Mouse (Mus musculus) MEL (cell line): ENCODE data around the gene Gldn. TPM values are rescaled to one million over a fixed set of nuclear protein-coding genes. Genes with fewer than 3 reads are reported as not detected.

Experiments used
- DNase-seq: peaks from one replicate; pipeline ENCODE4 v3.0.0; 2011; ENCODE audit warnings: low read depth, low spot score
- H3K27ac ChIP-seq: 2 replicates; pipeline ENCODE4 v1.5.1; 2012; ENCODE audit warnings: low read depth, mild to moderate bottlenecking, control low read depth, low read length, moderate library complexity; ENCODE audit not compliant: control insufficient read depth
- H3K27me3 ChIP-seq, 2 experiments: fragments of 150-350 bp in 1 of 2; sonication (generic) in 1 of 2; 2 replicates each; pipeline ENCODE4 v1.6.1; 2012; ENCODE audit warnings: low read length in 2 of 2, mild to moderate bottlenecking in 2 of 2, improper control_type of control experiment in 1 of 2, moderate library complexity in 1 of 2; ENCODE audit not compliant: insufficient read depth in 2 of 2, control insufficient read depth in 1 of 2
- H3K36me3 ChIP-seq, 2 experiments: 2 replicates each; pipeline ENCODE4 v1.6.1; 2012 to 2014; ENCODE audit warnings: low read length in 2 of 2, improper control_type of control experiment in 1 of 2, inconsistent platforms in 1 of 2, mild to moderate bottlenecking in 1 of 2; ENCODE audit not compliant: insufficient read depth in 2 of 2, control insufficient read depth in 1 of 2
- H3K4me1 ChIP-seq, 2 experiments: fragments of 150-350 bp in 1 of 2; sonication (generic) in 1 of 2; 2 replicates each; pipeline ENCODE4 v1.6.1; 2012; ENCODE audit warnings: low read length in 2 of 2, improper control_type of control experiment in 1 of 2, mild to moderate bottlenecking in 1 of 2; ENCODE audit not compliant: insufficient read depth in 2 of 2, control insufficient read depth in 1 of 2
- H3K4me3 ChIP-seq, 2 experiments: fragments of 150-350 bp in 1 of 2; sonication (generic) in 1 of 2; 2 replicates each; pipeline ENCODE4 v1.5.1; 2012; ENCODE audit warnings: low read depth in 2 of 2, low read length in 2 of 2, mild to moderate bottlenecking in 2 of 2, moderate library complexity in 2 of 2, control low read depth in 1 of 2, improper control_type of control experiment in 1 of 2; ENCODE audit not compliant: control insufficient read depth in 1 of 2, insufficient read depth in 1 of 2
- H3K79me2 ChIP-seq: 2 replicates; pipeline ENCODE4 v1.6.1; 2012; ENCODE audit warnings: mild to moderate bottlenecking, low read length, moderate library complexity; ENCODE audit not compliant: control insufficient read depth, poor library complexity, insufficient read depth
- H3K9ac ChIP-seq: 2 replicates; pipeline ENCODE4 v1.6.1; 2012; ENCODE audit warnings: low read depth, mild to moderate bottlenecking, control low read depth, low read length, moderate library complexity; ENCODE audit not compliant: control insufficient read depth, poor library complexity, severe bottlenecking
- H3K9me3 ChIP-seq: fragments of 150-350 bp; sonication (generic); replicated peaks from 2 replicates; pipeline ENCODE4 v1.6.1; 2012; ENCODE audit warnings: mild to moderate bottlenecking, low read length, improper control_type of control experiment, moderate library complexity; ENCODE audit not compliant: insufficient read depth
- BHLHE40 ChIP-seq: IDR thresholded peaks from 2 replicates; pipeline ENCODE4 v1.6.1; 2012; ENCODE audit warnings: low read depth, mild to moderate bottlenecking, inconsistent platforms, low read length, improper control_type of control experiment, borderline replicate concordance
- CHD1 ChIP-seq: IDR thresholded peaks from 2 replicates; pipeline ENCODE4 v1.6.1; 2012; ENCODE audit warnings: low read depth, mild to moderate bottlenecking, inconsistent platforms, low read length, improper control_type of control experiment
- CHD2 ChIP-seq: IDR thresholded peaks from 2 replicates; pipeline ENCODE4 v1.6.1; 2011; ENCODE audit warnings: low read length, improper control_type of control experiment
- CTCF ChIP-seq, 3 experiments: IDR thresholded peaks in 2 of 3; conservative IDR thresholded peaks in 1 of 3; 2 replicates each; pipeline ENCODE4 v1.5.1; 2011 to 2012; ENCODE audit warnings: low read length in 3 of 3, low read depth in 2 of 3, mild to moderate bottlenecking in 2 of 3, improper control_type of control experiment in 1 of 3, inconsistent platforms in 1 of 3, mixed read lengths in 1 of 3, moderate library complexity in 1 of 3; ENCODE audit not compliant: control insufficient read depth in 1 of 3, insufficient read depth in 1 of 3, poor library complexity in 1 of 3, severe bottlenecking in 1 of 3
- ETS1 ChIP-seq: IDR thresholded peaks from 2 replicates; pipeline ENCODE4 v1.6.1; 2012; ENCODE audit warnings: low read depth, mild to moderate bottlenecking, inconsistent platforms, low read length, improper control_type of control experiment, moderate library complexity
- GABPA ChIP-seq: IDR thresholded peaks from 2 replicates; pipeline ENCODE4 v1.6.1; 2012; ENCODE audit warnings: low read depth, mild to moderate bottlenecking, inconsistent platforms, low read length, improper control_type of control experiment, moderate library complexity
- GATA1 ChIP-seq: IDR thresholded peaks from 2 replicates; pipeline ENCODE4 v1.6.1; 2011; ENCODE audit warnings: low read depth, low read length, improper control_type of control experiment
- JUND ChIP-seq: IDR thresholded peaks from 2 replicates; pipeline ENCODE4 v1.6.1; 2011; ENCODE audit warnings: low read depth, mild to moderate bottlenecking, improper control_type of control experiment, low read length
- KAT2A ChIP-seq: conservative IDR thresholded peaks from 2 replicates; pipeline ENCODE4 v1.6.1; 2012; ENCODE audit warnings: low read depth, low read length, improper control_type of control experiment, inconsistent platforms
- MAFK ChIP-seq: IDR thresholded peaks from 2 replicates; pipeline ENCODE4 v1.6.1; 2011; ENCODE audit warnings: low read depth, mild to moderate bottlenecking, low read length, improper control_type of control experiment, borderline replicate concordance
- MAX ChIP-seq: IDR thresholded peaks from 2 replicates; pipeline ENCODE4 v1.6.1; 2011; ENCODE audit warnings: low read length, improper control_type of control experiment
- MAZ ChIP-seq: IDR thresholded peaks from 2 replicates; pipeline ENCODE4 v1.6.1; 2012; ENCODE audit warnings: low read depth, mild to moderate bottlenecking, inconsistent platforms, low read length, improper control_type of control experiment
- MEF2A ChIP-seq: IDR thresholded peaks from 2 replicates; pipeline ENCODE4 v1.6.1; 2014; ENCODE audit warnings: low read depth, mild to moderate bottlenecking, inconsistent platforms, low read length, improper control_type of control experiment; ENCODE audit not compliant: poor library complexity, insufficient replicate concordance, severe bottlenecking; ENCODE audit errors: extremely low read depth
- MYC ChIP-seq: IDR thresholded peaks from 2 replicates; pipeline ENCODE4 v1.6.1; 2011; ENCODE audit warnings: low read depth, mild to moderate bottlenecking, low read length, improper control_type of control experiment, moderate library complexity
- NELFE ChIP-seq: IDR thresholded peaks from 2 replicates; pipeline ENCODE4 v1.6.1; 2011; ENCODE audit warnings: low read depth, low read length, improper control_type of control experiment
- NRF1 ChIP-seq: IDR thresholded peaks from 2 replicates; pipeline ENCODE4 v1.6.1; 2014; ENCODE audit warnings: low read depth, mild to moderate bottlenecking, inconsistent platforms, low read length, improper control_type of control experiment, moderate library complexity; ENCODE audit not compliant: poor library complexity, insufficient read depth, severe bottlenecking
- RAD21 ChIP-seq: IDR thresholded peaks from 2 replicates; pipeline ENCODE4 v1.6.1; 2011; ENCODE audit warnings: mild to moderate bottlenecking, low read depth, low read length, improper control_type of control experiment
- SMC3 ChIP-seq: IDR thresholded peaks from 2 replicates; pipeline ENCODE4 v1.6.1; 2011; ENCODE audit warnings: low read depth, low read length, improper control_type of control experiment
- TAL1 ChIP-seq: IDR thresholded peaks from 2 replicates; pipeline ENCODE4 v1.6.1; 2012; ENCODE audit warnings: mild to moderate bottlenecking, inconsistent platforms, low read length, moderate library complexity, mixed read lengths
- ZC3H11A ChIP-seq: IDR thresholded peaks from 2 replicates; pipeline ENCODE4 v1.6.1; 2012; ENCODE audit warnings: low read depth, mild to moderate bottlenecking, inconsistent platforms, low read length, improper control_type of control experiment
- ZMIZ1 ChIP-seq: IDR thresholded peaks from 2 replicates; pipeline ENCODE4 v1.6.1; 2012; ENCODE audit warnings: low read depth, mild to moderate bottlenecking, inconsistent platforms, low read length, improper control_type of control experiment, moderate library complexity
- polyA plus RNA-seq, 2 experiments: library from polyadenylated mRNA; stranded (reverse) in 1 of 2; unstranded in 1 of 2; fragments of >175 nt in 1 of 2; fragments of >200 nt in 1 of 2; gene quantifications; 2 replicates each; pipeline versions ENCODE4 v1.2.1 to v1.2.4; 2012; ENCODE audit warnings: low replicate concordance in 2 of 2, low read depth in 1 of 2; ENCODE audit not compliant: insufficient read length in 2 of 2, insufficient read depth in 1 of 2, missing spikeins in 1 of 2
- total RNA-seq: library from RNA; depleted of rRNA; stranded (reverse); fragments of 300-350 nt; gene quantifications from 2 replicates; pipeline ENCODE4 v1.2.3, GENCODE M21; 2012

The Gldn gene
- total and polyA plus RNA-seq, 3 experiments: not detected

DNA sequence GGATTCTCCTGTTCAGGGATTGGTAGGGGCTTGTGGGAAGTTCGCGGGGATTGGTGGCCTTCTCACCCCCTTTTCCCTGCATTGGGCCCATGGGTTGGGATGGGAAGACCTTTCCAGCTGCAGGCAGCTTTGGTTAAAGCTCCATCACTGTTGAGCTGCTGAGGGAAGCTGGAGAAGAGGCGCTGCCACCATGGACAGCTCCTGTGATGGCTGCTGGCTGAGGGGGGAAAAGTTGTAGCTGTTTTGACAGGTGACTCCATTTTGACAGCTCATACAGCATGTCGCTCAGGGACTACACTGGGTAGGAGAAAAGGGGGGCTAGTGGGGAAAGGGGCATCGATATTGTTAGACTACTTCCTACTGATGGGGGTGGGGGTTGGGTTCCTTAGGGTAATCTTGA, 15.4 kb upstream of the Gldn start:
- DNase-seq: peak; percentile 23

DNA sequence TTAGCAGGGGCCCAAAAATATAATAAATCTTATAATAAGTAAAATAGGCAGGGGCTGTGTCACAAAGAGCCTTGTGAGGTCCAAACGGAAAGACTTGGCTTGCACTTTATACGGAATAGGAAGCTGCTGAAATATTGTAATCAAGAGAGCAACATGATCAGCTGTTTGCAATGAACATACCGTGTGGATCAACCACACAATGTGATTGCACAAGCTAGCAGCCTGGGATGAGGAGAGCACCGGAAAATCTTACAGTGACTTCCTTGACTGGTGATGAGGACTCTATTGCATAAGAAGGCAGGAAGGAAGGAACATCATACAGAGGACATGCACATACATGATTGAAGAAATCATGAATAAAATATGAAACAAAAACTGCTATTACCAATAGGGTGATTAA, 11.0 kb upstream of the Gldn start:
- H3K9ac ChIP-seq: no peak overlapping the region
- TF ChIP-seq MYC: no peak
- TF ChIP-seq ETS1: no peak
- TF ChIP-seq TAL1: no peak
- TF ChIP-seq NRF1: no peak
- no peak for TF ChIP-seq CTCF (IDR thresholded peaks at IDR 0.05 in 2 of 3, conservative IDR thresholded peaks at IDR 0.05 in 1 of 3; ENCODE audit: control insufficient read depth in 1 of 3, insufficient read depth in 1 of 3, low read depth in 2 of 3, low read length in 3 of 3, poor library complexity in 1 of 3, severe bottlenecking in 1 of 3)
- TF ChIP-seq NELFE: no peak
- TF ChIP-seq MAFK: no peak
- TF ChIP-seq BHLHE40: no peak
- no peak for TF ChIP-seq RAD21
- no peak for TF ChIP-seq KAT2A
- no peak for TF ChIP-seq SMC3
- no peak for TF ChIP-seq GATA1
- no peak for TF ChIP-seq CHD1
- TF ChIP-seq MEF2A: no peak
- no peak for TF ChIP-seq ZC3H11A
- TF ChIP-seq GABPA: no peak
- TF ChIP-seq CHD2: no peak
- TF ChIP-seq JUND: no peak

More for the DNA sequence above, 15.4 kb upstream of the Gldn start:
- Histone ChIP-seq H3K27ac (no peak overlapping the region), H3K9me3 (no peaks in the 10 kb centered on the region), H3K9ac (no peak overlapping the region), H3K79me2 (no peaks in the 10 kb centered on the region), H3K4me3 (no peak overlapping the region)
- TF ChIP-seq ZMIZ1: no peak
- TF ChIP-seq MAZ: no peak
- no peak for TF ChIP-seq CHD1
- TF ChIP-seq CHD2: no peak
- no peak for TF ChIP-seq NRF1
- TF ChIP-seq MAX: no peak
- no peak for TF ChIP-seq ZC3H11A
- TF ChIP-seq RAD21: no peak
- TF ChIP-seq GABPA: no peak
- TF ChIP-seq, all 39 proteins: peak for 0
- H3K27me3 ChIP-seq: peaks cover 0 to 2% of the 10 kb centered on the region in 2 experiments; a peak in 2 of 4 replicates
- H3K36me3 ChIP-seq: no peaks in the 10 kb centered on the region
- no peaks in the 10 kb centered on the region for H3K4me1 ChIP-seq

More for the DNA sequence above, 11.0 kb upstream of the Gldn start:
- Histone ChIP-seq H3K9me3 (no peaks in the 10 kb centered on the region), H3K27ac (no peak overlapping the region), H3K36me3 (no peaks in the 10 kb centered on the region), H3K4me1 (no peaks in the 10 kb centered on the region), H3K27me3 (no peaks in the 10 kb centered on the region; a peak in 2 of 4 replicates), H3K4me3 (no peak overlapping the region), H3K79me2 (no peaks in the 10 kb centered on the region)
- no peak for DNase-seq
